In genomic region chr19:27123334-27123733, GRCm38 (mm10) we compare ENCODE assay signal across 10 mouse cellular contexts.
A peak's percentile ranks its signal among the peaks of the same experiment; 100 is the strongest.
DNase-seq lines count a peak whose midpoint lies in the region; ATAC-seq lines count a peak whose summit lies in the region.
"Had no signal": no experiment of that assay in that cellular context is flagged by ENCODE, and none has a peak within 500 bp of the region (broad histone marks: within the 10 kb centered on the region; RNA-seq: fewer than 3 reads in every experiment).

No protein-coding gene starts in this region.

- 76% methylated on average over 8 of the region's 8 CpGs for WGBS in midbrain, embryonic 14.5 days
- WGBS in midbrain, embryonic 10.5 days, result 88% methylated on average over 8 of the region's 8 CpGs
- WGBS in kidney, embryonic 16.5 days, result 58% methylated on average over 8 of the region's 8 CpGs

- peaks cover 17% of the 10 kb centered on the region; the same call in 1 of the 2 replicates for H3K4me1 ChIP-seq in midbrain, embryonic 14.5 days (ENCODE audit: control insufficient read depth, insufficient read depth, low read length)
- H3K4me1 ChIP-seq in midbrain, embryonic 10.5 days, result no peaks in the 10 kb centered on the region
- no peaks in the 10 kb centered on the region for H3K4me1 ChIP-seq in kidney, embryonic 16.5 days (ENCODE audit: insufficient read depth, low read length)
- H3K4me1 ChIP-seq: midbrain, embryonic 12.5 days had no signal

- no peak overlapping the region for H3K9ac ChIP-seq in midbrain, embryonic 14.5 days (replicated peaks; ENCODE audit: low read length)
- no peak overlapping the region for H3K9ac ChIP-seq in kidney, embryonic 16.5 days (replicated peaks; ENCODE audit: low read length)
- H3K9ac ChIP-seq: embryonic facial prominence, embryonic 13.5 days; midbrain, embryonic 12.5 days had no signal

- no peak for ATAC-seq in midbrain, embryonic 14.5 days (ENCODE audit: low FRiP score, low TSS enrichment)
- no peak for ATAC-seq in kidney, embryonic 16.5 days (ENCODE audit: low FRiP score, low TSS enrichment)

- H3K27me3 ChIP-seq in midbrain, embryonic 14.5 days (ENCODE audit: control insufficient read depth, insufficient read depth, low read length), result no peaks in the 10 kb centered on the region
- H3K27me3 ChIP-seq in midbrain, embryonic 10.5 days (ENCODE audit: low read depth, poor library complexity, severe bottlenecking), result no peaks in the 10 kb centered on the region
- H3K27me3 ChIP-seq in kidney, embryonic 16.5 days (ENCODE audit: insufficient read depth, low read length), result no peaks in the 10 kb centered on the region
- H3K27me3 ChIP-seq: embryonic facial prominence, embryonic 13.5 days; midbrain, embryonic 12.5 days had no signal

- H3K9me3 ChIP-seq in midbrain, embryonic 14.5 days (ENCODE audit: control insufficient read depth, low read length), result no peaks in the 10 kb centered on the region
- no peaks in the 10 kb centered on the region for H3K9me3 ChIP-seq in midbrain, embryonic 10.5 days (replicated peaks)
- no peaks in the 10 kb centered on the region for H3K9me3 ChIP-seq in kidney, embryonic 16.5 days (ENCODE audit: low read length)
- H3K9me3 ChIP-seq: embryonic facial prominence, embryonic 13.5 days; midbrain, embryonic 12.5 days had no signal

- DNase-seq in midbrain, embryonic 14.5 days, result peak; percentile 64
- no peak for DNase-seq in midbrain, embryonic 10.5 days (ENCODE audit: low spot score)
- peak; percentile 96 for DNase-seq in cerebellum, postnatal 14 days
- peak; percentile 78 for DNase-seq in layer of hippocampus, adult 11-12 months (ENCODE audit: low spot score)
- DNase-seq in right cerebral cortex, adult 18-20 months, result peak; percentile 85
- no peak for DNase-seq in heart, adult 18-20 months
- DNase-seq in B cell, adult 2 months, result no peak

- no peak overlapping the region for H3K4me2 ChIP-seq in midbrain, embryonic 14.5 days (ENCODE audit: low read length)
- H3K4me2 ChIP-seq in kidney, embryonic 16.5 days (replicated peaks; ENCODE audit: low read depth, low read length), result no peak overlapping the region
- H3K4me2 ChIP-seq: midbrain, embryonic 12.5 days had no signal

- H3K27ac ChIP-seq in midbrain, embryonic 14.5 days (replicated peaks; ENCODE audit: low read depth, low read length), result no peak overlapping the region
- H3K27ac ChIP-seq in midbrain, embryonic 10.5 days (replicated peaks), result no peak overlapping the region
- H3K27ac ChIP-seq in kidney, embryonic 16.5 days (ENCODE audit: low read length), result no peak overlapping the region
- H3K27ac ChIP-seq: midbrain, embryonic 12.5 days had no signal

- no peaks in the 10 kb centered on the region for H3K36me3 ChIP-seq in midbrain, embryonic 14.5 days (ENCODE audit: control insufficient read depth, insufficient read depth, low read length)
- H3K36me3 ChIP-seq in midbrain, embryonic 10.5 days, result no peaks in the 10 kb centered on the region
- no peaks in the 10 kb centered on the region for H3K36me3 ChIP-seq in kidney, embryonic 16.5 days (ENCODE audit: insufficient read depth, low read length)
- H3K36me3 ChIP-seq: embryonic facial prominence, embryonic 13.5 days; midbrain, embryonic 12.5 days had no signal

- no peak overlapping the region for H3K4me3 ChIP-seq in midbrain, embryonic 14.5 days (replicated peaks; ENCODE audit: low read depth, low read length)
- no peak overlapping the region for H3K4me3 ChIP-seq in midbrain, embryonic 10.5 days
- no peak overlapping the region for H3K4me3 ChIP-seq in kidney, embryonic 16.5 days (ENCODE audit: low read length)
- H3K4me3 ChIP-seq: embryonic facial prominence, embryonic 13.5 days; midbrain, embryonic 12.5 days had no signal

Comparison
In these comparisons a context has a peak if more than half of its experiments do, and no peak if none do; other contexts are left out.
1. DNase-seq: peak in midbrain, embryonic 14.5 days (single experiment), cerebellum, postnatal 14 days (2 of 2), layer of hippocampus, adult 11-12 months (single experiment) and right cerebral cortex, adult 18-20 months (single experiment); none in midbrain, embryonic 10.5 days (single experiment), heart, adult 18-20 months (0 of 2) and B cell, adult 2 months (0 of 2).